Mouse (Mus musculus): ENCODE data around the gene Pmpcb.
"Not testable (repeated sequence)": the region's sequence is repeated elsewhere in the genome, so short reads cannot be mapped to it uniquely, and the experiment has no call there.

Gene Pmpcb

DNA sequence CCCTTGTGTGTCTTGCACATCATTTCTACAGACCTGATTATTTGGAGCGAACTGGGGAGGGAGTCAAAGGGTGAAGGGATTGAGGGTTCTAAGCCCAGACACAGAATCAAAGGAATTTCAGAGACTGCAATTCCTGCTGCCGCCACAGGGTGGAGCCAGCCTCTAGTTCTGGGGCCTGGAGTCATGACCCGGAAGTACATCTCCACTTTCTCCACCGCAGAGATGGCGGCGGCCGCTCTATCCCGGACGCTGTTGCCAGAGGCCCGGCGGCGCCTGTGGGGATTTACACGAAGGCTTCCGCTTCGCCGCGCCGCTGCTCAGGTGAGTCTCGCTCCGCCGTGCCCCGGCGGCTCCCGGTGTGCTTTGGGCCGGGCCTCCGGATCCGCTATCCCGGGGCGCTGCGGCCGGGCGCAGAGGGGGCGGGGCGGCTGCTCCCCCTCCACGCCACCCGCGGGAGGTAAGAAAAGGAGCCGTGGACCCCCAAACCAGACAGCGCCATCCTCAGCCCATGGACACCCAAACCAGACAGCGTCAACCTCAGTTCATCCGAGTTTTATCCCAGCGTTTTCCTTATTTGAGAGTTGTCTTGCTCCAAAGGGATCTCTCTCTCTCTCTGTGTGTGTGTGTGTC, at the start of gene Pmpcb:
Pmpcb (plus strand) TSS at position 186 of the 630 bp plus-strand sequence.
- DNase-seq (ENCODE audit: low spot score) = peak; percentile 90

DNA sequence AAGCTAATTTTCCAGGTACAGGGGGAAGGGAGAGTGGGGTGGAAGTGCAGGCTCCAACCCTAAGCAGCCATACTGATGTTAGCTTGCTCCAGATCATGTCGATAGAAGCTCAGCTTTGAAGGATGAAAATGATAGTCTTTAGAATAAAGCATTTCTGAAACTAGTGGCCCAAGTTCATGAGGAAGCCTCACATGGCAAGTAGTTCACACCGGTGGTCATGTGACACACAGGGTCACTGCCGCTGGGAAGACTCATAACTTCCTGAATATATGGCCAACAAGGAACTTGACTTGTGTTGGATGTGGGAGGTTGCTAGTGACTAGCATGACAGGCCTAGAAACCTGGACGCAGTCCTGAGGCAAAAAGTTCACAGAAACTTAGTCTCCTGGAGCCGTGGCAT, 44.7 kb upstream of the Pmpcb start:
- no peak for DNase-seq (ENCODE audit: low spot score)

DNA sequence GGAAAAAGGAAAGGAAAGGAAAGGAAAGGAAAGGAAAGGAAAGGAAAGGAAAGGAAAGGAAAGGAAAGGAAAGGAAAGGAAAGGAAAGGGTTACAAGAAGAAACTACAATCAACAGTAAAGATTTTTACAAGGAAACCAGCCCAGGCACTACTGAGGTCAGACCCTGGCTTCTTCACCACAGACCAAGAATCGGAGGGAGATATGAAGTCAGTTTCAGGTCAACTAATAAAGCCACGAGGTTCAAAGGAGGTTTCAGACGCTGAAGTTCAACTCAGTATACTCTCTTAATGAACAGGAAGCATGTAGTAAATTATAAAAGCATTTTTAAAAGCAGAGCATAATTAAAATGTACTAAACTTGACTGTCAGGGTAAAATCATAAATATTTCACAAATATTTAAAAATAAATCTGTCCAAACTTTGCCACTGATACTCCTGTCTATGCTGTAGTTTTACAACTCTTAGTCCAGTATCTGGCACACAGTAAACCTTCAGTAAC, 43.5 kb upstream of the Pmpcb start:
- DNase-seq (ENCODE audit: low spot score) = no peak

DNA sequence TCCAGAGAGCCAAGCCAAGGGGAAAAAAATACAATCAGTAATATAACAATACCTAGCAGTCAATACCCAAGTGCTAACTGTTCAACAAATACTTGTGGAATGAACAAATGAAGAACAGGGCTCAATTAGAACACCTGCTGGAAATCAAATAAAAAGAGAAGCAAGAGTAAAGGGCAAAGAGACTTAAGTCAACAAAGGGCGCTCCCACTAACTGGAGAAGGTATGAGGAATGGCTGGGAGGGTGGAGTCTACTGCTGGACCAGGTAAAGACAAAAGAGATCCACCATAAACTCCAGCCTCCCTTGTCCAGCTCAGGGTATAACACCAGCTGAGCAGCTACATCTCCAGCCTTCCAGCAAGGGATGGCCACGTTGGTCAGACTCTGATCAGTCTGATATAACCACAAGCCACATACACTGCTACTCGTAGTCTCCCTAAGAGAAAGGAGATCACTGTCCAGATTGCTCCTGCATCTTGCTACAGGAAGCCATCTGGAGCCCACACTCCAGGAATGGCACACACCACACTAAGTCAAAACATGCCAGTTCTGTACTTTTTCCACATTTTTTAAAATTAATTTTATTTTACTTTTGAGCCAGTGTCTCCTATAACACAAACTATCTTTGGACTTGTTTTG, 42.0 kb upstream of the Pmpcb start:
- DNase-seq (ENCODE audit: low spot score) = no peak

DNA sequence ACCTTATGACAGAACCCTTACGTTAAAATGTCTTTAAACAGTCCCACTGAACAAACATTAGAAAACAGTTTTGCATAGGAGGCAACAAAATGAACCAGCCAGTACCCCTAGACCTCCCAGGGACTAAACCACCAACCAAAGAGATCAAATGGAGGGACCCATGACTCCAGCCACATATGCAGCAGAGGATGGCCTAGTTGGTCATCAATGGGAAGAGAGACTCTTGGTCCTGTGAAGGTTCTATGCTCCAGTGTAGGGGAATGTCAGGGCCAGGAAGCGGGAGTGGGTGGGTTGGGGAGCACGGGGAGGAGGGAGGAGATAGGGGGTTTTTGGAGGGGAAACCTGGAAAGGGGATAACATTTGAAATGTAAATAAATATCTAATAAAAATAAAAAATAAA, 37.4 kb upstream of the Pmpcb start:
- DNase-seq (ENCODE audit: low spot score) = not testable (repeated sequence)

DNA sequence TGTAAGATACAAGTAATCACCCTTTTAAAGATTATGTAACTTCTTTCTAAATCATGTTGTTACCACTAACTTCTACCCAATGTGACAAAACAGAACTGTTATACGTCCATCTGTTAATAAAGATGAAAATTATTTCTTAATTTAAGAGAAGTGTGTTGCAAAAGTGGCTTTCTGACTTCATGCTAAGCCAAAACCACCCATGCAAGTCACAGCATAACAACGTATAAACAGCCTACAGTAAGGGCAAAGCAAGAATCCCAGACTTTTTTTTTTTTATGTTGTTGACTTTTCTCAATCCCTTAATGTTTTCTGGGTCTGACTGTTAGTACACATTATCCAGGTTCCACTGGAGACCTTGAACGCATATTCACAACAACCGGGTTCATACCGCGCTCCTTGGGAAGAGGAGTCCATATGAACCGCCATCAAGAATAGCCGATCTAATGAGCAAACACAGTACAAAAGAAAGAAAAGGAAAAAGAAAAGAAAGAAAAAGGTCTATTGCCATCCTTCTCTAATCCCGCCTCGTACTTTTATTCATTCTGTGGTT, 36.6 kb upstream of the Pmpcb start:
- DNase-seq (ENCODE audit: low spot score) = no peak

DNA sequence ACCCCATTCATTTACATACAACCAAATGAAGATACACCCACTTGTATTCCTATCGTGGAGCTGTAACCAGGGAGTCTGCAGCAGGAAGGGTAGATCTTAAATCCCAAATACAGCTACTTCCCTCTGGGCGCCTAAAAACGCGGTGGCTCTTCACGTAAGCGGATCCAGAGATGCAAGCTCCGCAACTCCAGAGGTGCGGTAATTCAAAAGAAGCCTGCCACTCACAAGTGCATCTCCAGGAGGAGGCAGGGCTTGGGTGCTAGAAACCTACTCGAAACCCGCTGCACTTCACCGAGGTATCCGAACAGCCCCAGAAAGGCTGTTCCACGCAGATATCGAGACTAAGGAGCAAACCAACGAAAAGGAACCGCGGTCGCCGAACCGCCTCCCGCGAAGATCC, 36.0 kb upstream of the Pmpcb start:
- no peak for DNase-seq (ENCODE audit: low spot score)

DNA sequence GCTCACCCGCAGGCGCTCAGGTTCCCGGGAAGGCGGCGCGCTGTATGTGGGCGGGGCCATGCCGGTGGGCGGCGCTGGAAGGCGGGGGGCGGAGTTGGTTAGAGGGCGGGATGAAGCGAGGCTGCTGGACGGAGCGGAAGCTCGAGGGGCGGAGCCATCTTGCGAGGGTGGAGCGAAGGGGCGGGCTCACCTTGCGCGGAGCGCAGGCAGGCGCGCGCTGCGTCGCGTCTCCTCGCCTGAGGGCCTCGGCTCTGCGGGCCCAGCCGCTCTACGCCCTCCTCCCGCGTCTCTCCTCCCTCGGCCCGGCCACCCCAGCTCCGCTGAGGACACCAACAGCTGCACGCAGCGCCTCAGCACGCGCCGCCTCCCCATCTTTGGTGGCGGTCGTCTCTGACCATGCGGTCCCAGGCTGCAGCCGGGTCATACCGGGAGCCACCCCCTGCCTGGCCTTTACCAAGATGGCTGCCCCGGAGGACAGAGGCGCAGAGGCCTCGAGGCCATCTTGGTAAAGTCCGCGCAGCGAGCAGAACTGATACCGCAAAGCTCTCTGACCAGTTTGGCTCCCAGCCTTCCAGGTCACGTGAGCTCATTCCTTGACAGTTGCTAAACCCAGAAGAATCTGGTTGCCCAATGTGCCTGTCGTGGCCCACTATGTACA, 35.5 kb upstream of the Pmpcb start, which contains the start of gene Napepld:
Napepld (minus strand) TSS at position 46 of the 658 bp plus-strand sequence.
- peak; percentile 98 for DNase-seq (ENCODE audit: low spot score)

DNA sequence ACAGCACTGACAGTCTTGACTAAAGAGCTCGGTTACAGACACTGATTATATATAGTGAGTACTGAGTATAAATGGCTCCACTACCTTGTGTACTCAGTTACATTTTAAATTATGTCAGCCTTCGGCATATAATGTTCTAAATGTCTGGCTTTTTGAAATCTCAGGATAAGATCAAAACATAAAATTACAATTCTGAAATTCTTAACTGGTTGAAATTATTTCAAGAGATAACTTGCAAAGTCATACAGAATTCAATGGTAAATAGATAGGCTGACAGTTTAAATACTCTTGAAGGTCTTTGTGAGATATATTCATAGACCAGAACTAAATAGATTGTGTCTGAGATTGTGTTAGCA, 35.0 kb upstream of the Pmpcb start:
- DNase-seq (ENCODE audit: low spot score) = no peak

DNA sequence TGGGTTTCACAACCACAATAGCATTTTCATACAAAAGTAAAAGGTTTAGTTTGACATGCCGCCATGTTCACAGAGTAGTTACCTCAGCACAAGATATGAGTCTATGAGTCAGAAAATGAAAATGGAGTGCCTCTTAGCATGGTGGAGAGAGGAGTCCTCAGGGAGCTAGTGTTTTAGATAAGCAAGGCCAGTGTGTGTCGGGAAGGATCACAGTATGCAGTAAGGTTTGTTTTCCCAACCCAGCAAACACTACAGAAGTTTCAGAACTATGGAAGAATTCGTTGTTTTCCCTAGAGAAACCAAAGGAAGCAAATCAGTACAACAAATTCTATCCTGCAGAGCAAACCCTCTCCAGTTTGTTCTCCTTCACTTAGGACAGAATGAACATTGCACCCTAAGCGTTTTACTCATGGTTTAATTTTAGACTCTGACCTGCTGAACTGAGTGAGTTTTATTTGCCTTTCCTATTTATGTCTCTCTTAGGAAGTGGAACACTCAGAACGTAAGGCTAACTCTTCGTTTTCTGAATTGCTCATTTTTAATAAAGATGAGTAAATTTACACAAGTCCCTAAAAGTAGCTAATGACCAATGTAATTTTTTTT, 34.0 kb upstream of the Pmpcb start:
- no peak for DNase-seq (ENCODE audit: low spot score)

DNA sequence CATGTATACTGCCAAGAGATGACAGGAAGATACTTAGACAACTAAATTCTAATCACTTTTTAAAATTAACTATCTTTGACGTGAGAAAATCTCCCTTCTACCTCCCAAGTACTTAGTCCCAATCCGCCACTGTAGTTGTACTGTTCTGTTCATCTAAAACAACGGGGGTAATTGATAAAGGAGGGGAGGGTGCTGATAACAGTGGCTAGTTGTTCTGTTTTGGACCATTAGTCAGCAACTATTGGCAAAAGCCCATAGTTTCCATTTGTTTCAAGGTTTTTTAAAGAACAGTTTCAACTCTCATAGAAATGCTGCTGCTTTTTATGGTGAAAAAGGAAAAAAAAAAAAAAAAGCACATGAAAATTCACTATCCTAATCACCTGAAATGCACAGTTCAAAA, 33.2 kb upstream of the Pmpcb start:
- no peak for DNase-seq (ENCODE audit: low spot score)

DNA sequence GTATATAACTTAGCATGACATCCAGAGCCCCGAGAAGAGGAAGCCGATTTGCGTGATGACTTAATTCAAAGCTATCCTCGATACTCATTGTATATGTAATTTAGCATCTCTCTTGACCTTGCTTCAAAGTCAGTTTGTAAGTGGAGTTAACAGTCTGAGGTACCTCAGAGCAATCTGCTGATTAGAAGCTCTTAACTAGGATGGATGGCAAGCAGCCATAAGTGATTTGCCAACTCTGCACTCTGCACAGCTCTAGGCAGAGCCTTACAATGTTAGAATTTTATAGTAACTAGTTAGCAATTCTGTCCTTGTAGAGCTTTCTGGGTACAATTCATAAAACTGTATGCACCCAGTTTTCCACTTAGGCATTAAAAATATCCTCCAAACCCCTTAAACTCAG, 30.4 kb upstream of the Pmpcb start:
- DNase-seq (ENCODE audit: low spot score) = no peak

DNA sequence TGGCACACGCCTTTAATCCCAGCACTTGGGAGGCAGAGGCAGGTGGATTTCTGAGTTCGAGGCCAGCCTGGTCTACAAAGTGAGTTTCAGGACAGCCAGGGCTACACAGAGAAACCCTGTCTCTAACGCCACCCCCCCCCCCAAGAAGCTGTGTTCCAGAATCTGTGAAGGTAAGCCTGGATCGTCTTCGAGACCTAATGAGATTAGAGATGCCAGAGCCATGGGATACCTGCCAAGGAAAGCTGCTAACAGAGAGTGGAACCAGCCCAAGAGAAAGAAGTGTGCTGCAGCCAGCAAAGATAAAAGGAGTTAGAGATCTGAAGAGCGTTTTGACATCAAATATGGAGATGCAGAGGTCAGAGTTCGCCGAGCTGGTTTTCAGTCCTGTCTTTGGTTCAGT, 28.9 kb upstream of the Pmpcb start:
- DNase-seq (ENCODE audit: low spot score) = not testable (repeated sequence)

DNA sequence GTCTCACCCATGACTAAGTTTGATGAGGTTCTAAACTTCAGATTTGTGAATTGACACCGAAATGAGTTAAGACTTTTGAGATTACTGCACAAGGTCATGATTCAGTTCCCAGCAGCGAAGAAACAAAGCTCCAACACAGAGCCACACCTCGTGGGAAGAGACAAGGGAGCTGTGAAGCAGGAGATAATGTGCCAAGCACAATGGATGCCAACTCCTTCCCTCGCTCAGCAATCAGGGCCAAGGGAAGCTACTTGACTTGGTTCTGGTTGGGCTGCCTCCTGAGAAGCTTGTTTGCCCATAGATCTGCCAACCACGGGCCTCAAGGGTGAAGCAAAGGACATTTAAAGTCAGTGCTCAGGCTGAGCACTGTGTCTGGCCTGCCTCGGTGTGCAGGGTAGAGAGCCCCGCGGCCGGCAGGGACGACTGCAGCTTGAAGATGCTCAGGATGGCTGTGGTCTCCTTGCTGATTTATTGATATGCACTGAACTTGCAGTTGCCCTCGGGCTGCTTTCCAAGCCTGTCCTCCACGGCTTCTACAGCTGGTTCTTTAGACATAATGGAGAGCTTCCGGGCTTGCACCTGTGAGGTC, 24.7 kb upstream of the Pmpcb start:
- DNase-seq (ENCODE audit: low spot score) = no peak

DNA sequence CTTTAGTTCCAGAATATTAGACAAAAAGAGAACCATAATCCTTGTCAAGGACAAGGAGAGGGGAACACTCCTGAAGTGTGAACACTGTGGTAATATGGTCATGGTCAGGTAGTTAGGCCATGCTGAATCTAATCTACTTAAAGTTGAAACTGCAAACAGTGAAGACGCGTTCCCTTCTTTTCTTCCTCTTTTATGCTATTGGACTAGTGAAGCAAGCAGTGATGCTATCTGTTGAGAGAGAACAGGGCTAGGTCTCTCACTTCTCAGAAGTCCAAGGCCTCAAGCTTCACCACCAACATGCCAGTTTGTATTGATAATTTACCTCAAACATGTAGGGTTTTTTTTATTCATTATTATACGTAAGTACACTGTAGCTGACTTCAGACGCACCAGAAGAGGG, 22.5 kb upstream of the Pmpcb start:
- no peak for DNase-seq (ENCODE audit: low spot score)

DNA sequence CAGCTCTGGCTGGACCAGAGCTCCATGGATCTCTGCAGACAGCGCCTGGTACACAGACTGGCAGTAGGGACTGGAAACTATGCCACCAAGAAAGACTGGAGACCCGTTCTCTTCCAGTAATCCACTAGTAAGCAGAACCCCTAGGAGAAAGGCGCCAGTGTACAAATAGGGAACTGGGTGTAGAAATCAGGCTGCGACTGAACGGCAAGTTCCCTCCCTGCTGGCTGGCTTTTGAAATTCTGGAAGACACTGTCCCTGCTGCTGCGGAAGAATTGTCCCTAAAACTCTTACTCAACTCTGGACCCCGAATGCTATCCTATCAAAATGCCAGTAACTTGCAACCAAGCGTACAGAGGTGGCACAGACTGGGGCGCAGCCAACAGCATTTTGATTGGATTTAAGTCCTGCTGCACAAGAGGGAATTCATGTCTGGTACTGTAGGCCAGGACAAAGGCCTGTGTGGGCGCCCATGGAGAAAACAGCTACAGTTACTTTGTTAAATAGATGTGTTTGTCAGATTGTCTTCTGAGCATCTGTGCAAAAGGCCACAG, 19.7 kb upstream of the Pmpcb start:
- no peak for DNase-seq (ENCODE audit: low spot score)

DNA sequence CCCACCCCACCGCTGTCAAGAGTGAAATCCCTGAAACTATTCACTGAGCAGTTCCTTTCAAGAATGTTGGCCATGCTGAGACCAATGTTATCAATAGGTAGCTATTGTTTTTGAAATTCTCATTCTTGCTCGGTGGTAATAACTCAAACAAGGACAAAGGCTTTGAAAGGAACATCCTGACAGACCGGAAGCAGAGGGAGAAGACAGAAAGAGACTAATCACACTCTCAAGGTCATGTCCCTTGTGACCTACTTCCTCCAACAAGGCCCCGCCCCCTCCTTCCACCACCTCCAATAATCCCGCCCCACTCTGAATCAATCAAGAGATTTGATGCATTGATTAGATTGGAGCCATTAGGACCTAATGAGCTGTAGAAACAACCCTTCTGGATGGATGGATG, 18.4 kb upstream of the Pmpcb start:
- DNase-seq (ENCODE audit: low spot score) = no peak

DNA sequence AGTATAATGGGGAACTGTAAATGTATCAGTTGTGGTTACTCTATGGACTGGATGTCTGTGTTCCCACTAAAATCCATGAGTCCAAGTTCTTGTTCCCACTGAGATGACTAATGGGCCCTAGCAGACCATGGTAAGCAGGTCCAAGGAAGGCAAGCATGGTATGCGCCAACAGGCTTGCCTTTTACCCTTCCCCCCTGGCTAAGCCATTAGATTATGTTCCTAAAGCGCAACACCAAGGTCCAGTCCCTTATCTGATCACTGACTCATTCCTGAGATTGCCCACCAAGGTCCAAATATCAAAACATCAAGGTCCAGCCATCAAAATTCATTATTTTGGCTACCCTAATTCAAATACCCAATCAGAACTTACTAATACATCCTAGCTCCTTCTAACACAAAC, 17.7 kb upstream of the Pmpcb start:
- DNase-seq (ENCODE audit: low spot score) = no peak

DNA sequence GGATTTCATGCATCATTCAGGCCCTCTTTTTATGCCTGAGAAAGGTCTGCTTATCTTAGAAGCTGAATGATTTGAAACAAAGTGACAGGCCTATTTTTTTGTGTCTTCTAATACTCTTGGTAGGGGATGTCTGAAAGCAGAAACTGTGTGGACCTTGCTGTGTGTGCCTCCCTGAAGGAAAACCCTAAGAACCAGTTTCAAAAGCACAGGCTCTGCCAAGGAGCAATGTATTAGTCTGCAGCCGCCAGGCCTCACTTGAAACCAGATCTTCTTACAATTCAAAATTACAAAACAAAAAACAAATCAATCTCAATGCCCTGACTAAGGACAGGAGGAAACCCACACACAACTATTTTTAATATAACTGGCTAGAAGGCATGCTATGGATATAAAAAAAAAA, 12.5 kb upstream of the Pmpcb start:
- DNase-seq (ENCODE audit: low spot score) = no peak

DNA sequence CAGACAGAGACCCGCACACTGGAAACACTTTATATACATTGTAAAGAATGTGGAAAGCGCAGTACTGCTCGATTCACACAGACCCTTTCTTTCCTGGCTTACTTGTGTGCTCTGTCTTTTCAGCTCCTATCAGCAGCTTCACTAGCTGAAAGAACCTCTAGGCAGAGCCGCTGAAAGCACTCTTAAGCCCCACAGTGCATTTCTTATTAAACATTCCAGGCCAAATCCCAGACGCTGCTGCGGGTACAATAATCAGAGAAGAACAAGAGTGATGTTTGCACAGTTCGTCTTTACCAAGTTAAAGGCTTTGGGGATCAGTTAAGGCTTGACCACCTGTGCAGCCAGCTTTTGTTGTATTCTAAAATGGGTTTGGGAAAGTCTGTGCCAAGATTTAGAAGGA, 12.1 kb upstream of the Pmpcb start:
- DNase-seq (ENCODE audit: low spot score) = no peak

DNA sequence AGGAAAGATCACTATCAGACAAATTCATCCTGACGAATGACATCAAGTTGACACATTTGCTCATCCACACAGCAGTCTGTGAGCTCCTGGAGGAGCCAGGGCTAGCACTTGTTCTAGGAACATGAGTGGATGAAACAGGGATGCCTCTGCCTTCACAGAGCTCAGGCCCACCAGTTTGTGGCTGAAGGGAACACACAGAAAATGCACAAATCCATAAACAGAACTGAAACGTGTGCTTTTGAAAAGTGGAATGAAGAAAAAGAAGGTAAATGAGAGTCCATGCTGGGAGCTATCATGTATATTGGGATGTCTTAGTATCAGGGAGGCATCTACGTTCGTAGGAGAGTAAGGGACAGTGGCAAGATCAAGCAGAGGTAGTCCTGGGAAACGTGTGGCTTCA, 7.8 kb upstream of the Pmpcb start:
- no peak for DNase-seq (ENCODE audit: low spot score)
